Mouse (Mus musculus) T-helper 1 cell (primary cell): ENCODE data around the gene Fstl4.

Source experiments
- in situ Hi-C: fragments of 300-600 bp; cut with MboI, MseI; formaldehyde crosslinking; loops from one replicate; pipeline ENCODE4 v1.15.1; 2025; ENCODE audit warnings: high pct_unique_total_duplicates

Fstl4 gene

GRCm38 (mm10) chr11:53019509-53019908 lies 255.1 kb downstream of the Fstl4 start:
- in situ Hi-C loops, result no loop called here

GRCm38 (mm10) chr11:53024403-53024802 lies 260.0 kb downstream of the Fstl4 start:
- in situ Hi-C loops, result no loop called here

GRCm38 (mm10) chr11:53025686-53026085 lies 261.3 kb downstream of the Fstl4 start:
- in situ Hi-C loops, result no loop called here

DNA sequence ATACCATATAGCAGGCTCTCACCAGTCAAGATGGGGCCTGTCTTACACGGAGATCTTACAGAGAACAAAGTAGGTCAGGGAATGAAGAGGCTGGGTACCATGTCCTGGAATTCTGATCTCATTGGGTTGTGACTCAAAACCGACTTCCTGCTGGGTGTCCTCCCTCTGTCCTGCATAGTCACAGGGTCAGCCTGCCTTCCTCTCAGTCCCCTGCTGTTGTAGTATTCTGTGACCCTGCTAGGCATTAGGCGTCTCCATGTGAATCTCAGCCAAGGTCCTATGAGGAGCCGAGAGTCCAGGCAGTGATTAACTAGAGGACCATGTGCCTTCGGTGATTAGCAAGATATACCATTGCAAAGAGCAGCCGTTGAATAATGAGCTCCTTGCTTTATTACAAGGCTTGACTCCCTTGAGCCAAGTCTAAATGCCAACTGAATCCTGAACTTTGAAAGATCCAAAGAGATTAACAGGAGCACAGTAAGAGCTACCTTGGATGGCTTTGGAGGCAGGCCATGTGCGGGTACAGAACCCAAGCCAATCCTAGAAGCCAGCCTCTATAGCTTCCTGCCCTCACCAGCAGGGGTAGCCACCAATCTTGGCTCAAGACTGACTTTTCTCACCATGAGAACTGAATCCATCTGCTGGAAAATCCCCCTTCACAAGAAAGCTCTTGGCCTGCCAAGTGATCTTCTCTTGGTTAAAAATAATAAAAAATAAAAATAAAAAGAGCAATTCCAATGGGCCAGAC lies 264.2 kb downstream of the Fstl4 start:
- in situ Hi-C loops, result no loop called here

DNA sequence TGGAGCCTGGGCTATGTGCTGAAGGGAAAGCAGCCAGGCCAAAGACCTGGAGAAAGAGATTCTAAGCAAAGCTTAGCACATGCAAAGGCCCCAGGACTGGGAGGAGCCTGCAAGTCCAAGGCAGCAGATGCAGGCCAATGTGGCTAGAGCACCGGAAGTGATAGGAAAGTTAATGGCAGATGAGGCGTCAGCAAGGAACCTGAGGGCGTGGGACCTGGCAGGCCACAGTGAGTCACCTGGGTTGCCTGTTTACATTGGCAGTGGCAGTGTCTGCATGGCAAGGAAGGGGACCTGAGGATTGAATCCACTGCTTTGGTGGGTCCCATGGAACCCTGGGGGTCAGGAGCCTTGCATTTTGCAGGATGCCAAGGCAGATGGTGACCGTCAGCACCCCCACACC lies 267.3 kb downstream of the Fstl4 start:
- in situ Hi-C loops, result loop anchor here (10.0 kb wide), 2 partner anchors 617 to 1137 kb away; no protein-coding TSS in a partner anchor

GRCm38 (mm10) chr11:53032336-53032735 lies 267.9 kb downstream of the Fstl4 start:
- in situ Hi-C loops, result loop anchor here (10.0 kb wide), 2 partner anchors 618 to 1138 kb away; no protein-coding TSS in a partner anchor

DNA sequence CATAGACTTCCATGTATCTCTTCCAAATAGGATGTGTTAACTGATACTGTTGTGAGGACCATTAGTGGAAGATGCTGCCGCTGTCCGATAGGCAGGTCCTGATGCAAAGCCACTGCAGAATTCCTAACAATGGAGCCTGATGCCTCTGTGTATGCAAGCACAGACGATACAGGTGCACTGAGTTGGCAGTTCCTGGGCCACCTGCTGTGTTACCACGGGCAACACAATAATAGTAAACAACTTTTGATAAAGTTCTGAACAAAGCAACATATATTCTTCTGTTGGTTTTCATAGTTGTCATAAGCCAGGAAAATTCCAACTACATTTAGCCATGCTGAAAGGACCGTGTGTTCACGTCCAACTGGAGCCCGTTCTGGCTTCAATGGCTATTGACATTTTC lies 271.0 kb downstream of the Fstl4 start:
- in situ Hi-C loops, result loop anchor here (10.0 kb wide), 2 partner anchors 621 to 1141 kb away; no protein-coding TSS in a partner anchor

DNA sequence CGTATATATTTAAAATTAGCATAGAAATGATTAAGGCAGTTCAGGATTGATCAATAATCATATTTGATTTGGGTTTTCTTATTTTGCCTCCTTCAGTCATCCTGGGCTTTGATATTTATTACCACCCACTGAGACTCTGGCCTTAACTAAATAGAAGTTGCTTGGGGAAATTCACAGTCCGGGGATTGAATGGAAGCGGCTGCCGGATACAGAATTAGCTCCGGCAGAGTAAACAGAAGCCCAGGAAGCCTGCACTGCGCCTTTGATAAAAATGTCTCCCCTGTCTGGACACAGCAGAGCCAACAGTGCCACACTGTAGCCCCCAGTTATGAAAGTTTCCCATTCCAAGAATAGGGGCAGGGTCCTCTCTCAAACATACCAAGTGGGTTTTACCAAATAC lies 282.4 kb downstream of the Fstl4 start:
- in situ Hi-C loops, result no loop called here

DNA sequence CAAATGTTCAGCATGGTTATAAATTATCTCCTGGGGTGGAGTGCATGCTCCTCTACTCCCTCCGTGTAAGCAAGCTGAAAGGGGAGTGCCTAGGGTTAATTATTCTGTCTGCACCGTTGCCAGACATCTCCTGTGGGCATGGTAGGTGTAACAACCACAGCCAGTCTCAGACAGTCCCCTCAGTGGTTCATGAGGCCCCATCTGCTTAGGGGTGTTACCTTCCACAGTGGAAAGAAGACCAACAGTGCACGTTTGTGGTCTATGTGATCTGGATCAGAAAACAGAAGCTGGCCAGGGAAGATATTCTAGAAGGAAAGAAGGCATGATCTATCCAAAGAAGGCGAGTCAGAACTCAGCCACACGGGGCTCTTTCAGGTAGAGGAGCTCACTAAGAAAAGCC lies 289.7 kb downstream of the Fstl4 start:
- in situ Hi-C loops, result no loop called here

GRCm38 (mm10) chr11:53055896-53056295 lies 291.5 kb downstream of the Fstl4 start:
- in situ Hi-C loops, result no loop called here

DNA sequence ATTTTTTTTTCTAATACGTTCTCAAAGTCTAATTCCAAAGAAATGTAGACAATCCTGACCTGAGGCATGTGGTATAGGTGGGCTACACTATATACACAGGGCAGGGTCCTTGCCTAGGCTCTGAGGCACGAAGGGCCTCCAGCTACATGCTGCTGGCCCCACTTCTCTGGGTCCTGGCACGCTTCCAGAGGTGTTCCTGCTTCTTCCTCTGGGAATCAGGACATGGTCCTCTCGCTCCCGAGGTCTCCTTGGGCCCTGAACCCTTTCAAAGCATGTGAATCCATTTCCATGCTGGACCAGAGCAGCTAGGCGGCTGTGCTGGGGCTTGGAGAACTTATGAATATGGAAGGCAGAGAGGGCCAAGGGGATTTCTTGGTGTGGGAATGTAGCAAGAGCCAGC lies 292.3 kb downstream of the Fstl4 start:
- in situ Hi-C loops, result no loop called here

DNA sequence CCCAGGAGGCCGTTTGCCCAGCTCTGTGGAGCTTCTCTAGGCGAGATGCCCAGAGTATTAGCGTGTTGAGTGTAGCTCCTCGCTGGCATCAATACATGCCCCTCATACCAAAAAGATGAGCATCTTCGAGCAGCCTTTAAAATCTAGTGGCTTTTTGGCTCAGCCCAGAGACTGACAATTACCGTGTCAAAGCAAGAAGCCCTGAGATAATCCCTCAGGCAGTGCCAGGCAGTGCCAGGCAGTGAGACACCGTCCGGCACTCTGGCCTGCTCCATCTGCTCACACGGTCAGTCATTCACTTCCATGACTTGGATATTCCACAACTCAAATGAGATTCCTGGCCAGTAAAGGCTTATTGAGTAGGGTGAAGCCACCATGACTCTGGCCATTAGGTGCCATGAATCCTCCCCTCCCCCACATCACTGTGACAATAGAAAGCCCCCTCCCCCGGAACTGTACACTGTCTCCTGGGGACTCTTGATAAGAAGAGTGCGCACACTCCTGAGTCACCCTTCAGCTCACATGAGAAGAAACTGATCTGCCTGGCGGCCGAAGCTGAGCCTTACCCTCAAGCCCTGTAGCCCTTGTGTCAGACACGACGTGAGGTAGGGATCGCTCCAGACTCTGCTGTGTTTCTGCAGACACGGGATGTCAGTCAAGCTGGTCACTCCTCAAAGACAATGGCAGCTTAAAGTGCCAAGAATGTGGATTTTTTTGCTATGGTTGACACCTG lies 293.6 kb downstream of the Fstl4 start:
- in situ Hi-C loops, result no loop called here

DNA sequence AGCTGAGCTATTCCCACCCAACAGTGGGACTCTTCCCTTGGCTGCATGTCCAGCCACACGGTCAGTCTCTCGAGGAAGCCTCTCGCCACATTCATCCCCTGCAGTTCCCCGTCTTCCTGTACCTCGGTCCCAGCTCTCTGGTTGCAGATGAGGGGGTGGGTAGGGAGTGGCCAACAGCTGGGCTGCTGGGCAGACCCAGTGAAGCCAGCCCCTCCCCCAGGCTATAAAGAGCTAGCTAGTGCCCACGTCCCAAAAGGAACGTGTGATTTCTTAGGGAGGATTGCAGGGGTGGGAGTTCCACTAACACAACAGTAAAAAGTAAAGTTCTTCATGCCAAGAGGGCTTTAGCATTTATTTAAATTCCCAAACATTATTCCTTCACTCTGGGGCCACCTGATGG lies 294.1 kb downstream of the Fstl4 start:
- in situ Hi-C loops, result no loop called here

GRCm38 (mm10) chr11:53067699-53068478 lies 303.5 kb downstream of the Fstl4 start:
- in situ Hi-C loops, result no loop called here

DNA sequence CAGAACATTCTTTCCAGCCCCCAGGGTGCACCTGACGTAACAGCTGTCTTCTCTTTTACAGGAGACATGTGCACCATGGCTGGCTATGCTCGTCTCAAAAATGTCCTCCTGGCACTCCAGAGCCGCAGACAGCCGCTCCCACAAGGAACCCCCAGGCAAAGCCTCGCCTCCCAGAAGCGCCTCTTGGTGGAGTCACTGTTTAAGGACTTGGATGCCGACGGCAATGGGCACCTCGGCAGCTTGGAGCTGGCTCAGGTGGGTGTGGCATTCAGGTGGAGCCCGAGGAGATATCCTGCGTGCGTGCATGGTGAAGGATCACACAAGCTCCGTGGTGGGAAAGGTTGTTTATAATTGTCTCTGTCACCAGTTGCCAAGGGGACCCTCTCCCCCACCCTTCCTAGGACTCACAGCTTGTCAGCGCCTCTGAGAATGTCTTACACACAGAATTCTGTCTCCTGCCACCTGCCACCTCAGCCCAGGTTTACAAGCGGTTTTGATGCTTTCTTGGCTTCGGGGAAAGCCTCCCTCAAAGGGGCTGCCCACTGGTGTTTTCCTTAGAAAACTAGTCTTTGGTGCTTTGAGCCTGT lies 304.1 kb downstream of the Fstl4 start:
- in situ Hi-C loops, result no loop called here

- in situ Hi-C loops, result no loop called here
These were observed 305.3 kb downstream of the Fstl4 start for GRCm38 (mm10) chr11:53069751-53070150.

DNA sequence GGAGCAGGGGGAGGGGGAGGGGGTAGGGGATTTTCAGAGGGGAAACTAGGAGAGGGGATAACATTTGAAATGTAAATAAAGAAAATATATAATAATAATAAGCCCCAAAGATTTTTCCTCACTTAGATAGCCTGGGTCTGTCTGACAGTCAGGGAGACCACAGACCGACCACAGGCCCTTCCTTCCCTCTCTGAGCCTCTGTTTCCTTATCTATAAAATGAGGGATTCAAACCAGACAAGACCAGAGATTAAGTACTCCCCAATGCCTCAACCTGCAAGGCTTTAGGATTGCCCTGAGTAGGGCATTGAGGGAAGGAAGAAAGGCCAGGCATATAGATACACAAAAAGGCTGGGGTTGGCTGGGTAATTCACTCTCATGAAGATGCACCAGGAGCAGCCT lies 307.2 kb downstream of the Fstl4 start:
- in situ Hi-C loops, result no loop called here

GRCm38 (mm10) chr11:53077641-53078040 lies 313.2 kb downstream of the Fstl4 start:
- in situ Hi-C loops, result no loop called here

DNA sequence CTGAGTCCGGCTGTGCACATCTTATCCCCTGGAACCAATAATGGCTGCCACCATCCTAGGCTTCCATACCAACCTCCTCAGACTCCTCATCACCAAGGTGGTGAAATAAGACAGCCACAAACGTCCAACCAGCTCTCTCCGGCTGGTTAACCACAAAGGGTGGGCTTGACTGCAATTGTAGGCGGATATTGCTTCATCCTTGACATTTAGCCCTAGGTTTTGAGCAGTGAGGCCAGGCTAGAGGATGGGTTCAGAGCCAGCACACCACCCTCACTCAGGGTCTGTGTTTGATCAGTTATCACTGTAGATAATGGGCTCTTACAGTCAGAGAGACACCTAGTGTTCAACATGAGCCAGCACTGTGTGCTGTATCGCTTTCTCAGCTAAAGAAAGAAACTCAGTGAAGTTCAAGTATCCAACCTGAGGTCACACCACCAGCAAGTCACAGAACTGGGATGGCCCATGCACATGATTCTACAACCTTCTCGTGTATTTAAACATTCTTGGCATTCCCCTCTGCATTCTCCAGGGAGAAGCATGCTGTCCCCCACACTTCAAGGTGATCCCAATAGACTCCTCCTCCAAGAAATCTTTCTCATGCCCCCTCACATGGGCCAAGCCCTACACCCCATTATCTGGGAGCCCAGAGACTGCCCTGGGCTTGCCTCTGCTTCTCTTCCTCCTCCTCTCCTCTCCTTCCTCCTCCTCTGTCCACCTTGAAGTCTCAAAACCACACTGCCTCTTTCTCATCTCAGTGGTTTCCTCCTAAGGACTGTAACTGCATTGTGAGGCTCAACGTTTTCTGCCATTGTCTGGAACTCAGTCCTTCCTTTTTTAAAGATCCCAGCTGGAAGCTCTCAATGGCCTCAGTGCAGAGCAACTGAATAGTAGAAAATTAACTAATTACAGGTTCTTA lies 314.2 kb downstream of the Fstl4 start:
- in situ Hi-C loops, result no loop called here

- in situ Hi-C loops, result no loop called here
These were observed 316.9 kb downstream of the Fstl4 start for GRCm38 (mm10) chr11:53081310-53081709.

DNA sequence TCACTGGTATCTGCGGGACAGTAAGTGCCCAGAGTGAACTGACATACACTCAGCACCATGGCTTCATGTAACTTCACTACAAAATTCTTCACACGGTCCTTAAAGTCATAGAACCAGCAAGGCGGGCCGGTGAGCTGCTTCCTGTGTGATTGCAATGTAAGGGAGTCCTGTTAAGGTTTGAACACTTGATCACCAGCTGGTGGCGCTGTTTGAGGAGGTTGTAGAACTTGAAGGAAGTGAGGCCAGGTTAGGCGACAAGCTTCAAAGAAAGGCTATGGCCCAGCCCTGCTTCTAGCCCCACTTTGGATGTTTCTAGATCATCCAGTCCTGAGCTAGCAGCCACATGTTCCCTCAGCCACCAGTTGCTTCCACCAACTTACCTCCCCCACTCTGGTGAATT lies 320.9 kb downstream of the Fstl4 start:
- in situ Hi-C loops, result no loop called here
